In genomic region chrX:91654964-91655575, GRCm38 (mm10) we compare ENCODE assay signal across 17 mouse cellular contexts. TPM values are rescaled to one million over a fixed set of nuclear protein-coding genes. Genes with fewer than 3 reads are reported as not detected.
"Had no signal": no experiment of that assay in that cellular context is flagged by ENCODE, and none has a peak within 500 bp of the region (broad histone marks: within the 10 kb centered on the region; RNA-seq: fewer than 3 reads in every experiment).

No protein-coding gene starts in this region.

RNA-seq across cellular contexts. Expression of gene Gm14781, which starts 23.1 kb away (rescaled TPM):
- polyA plus RNA-seq: cerebellum, adult 2 months; cortical plate, adult 2 months; embryonic facial prominence, embryonic 10.5 days; embryonic facial prominence, embryonic 11.5 days; embryonic facial prominence, embryonic 12.5 days; embryonic facial prominence, embryonic 13.5 days; embryonic facial prominence, embryonic 14.5 days; embryonic facial prominence, embryonic 15.5 days; erythroblast, embryonic 14.5 days; forebrain, embryonic 10.5 days; forebrain, embryonic 15.5 days; forebrain, embryonic 16.5 days; forebrain, postnatal 0 days; frontal cortex, adult 2 months; gonadal fat pad, adult 2 months; heart, adult 2 months; heart, embryonic 10.5 days had no signal
